Mouse (Mus musculus) forebrain, embryonic 15.5 days (tissue): Measurements from ENCODE around the gene Sp9. TPM values are rescaled to one million over a fixed set of nuclear protein-coding genes. Genes with fewer than 3 reads are reported as not detected.

Experiments
- ATAC-seq: fragments of 200-750 bp; cut with Nextera tagmentation; replicated peaks from 2 replicates; pipeline ENCODE4 v1.8.0; 2017; ENCODE audit warnings: mild to moderate bottlenecking, moderate TSS enrichment, moderate library complexity
- H3K27ac ChIP-seq: fragments of 300-500 bp; sonication (generic); replicated peaks from 2 replicates; pipeline ENCODE4 v1.5.1; 2015; ENCODE audit warnings: mild to moderate bottlenecking, inconsistent platforms
- H3K27me3 ChIP-seq: fragments of 300-500 bp; sonication (generic); 2 replicates; pipeline ENCODE4 v1.6.1; 2015; ENCODE audit warnings: inconsistent platforms
- H3K36me3 ChIP-seq: fragments of 300-500 bp; sonication (generic); 2 replicates; pipeline ENCODE4 v1.6.1; 2015; ENCODE audit warnings: mild to moderate bottlenecking, inconsistent platforms
- H3K4me1 ChIP-seq: fragments of 300-500 bp; sonication (generic); 2 replicates; pipeline ENCODE4 v1.6.1; 2015; ENCODE audit warnings: inconsistent platforms
- H3K4me2 ChIP-seq: fragments of 300-500 bp; sonication (generic); replicated peaks from 2 replicates; pipeline ENCODE4 v1.6.1; 2015; ENCODE audit warnings: mild to moderate bottlenecking, inconsistent platforms
- H3K4me3 ChIP-seq: fragments of 300-500 bp; sonication (generic); 2 replicates; pipeline ENCODE4 v1.5.1; 2015; ENCODE audit warnings: mild to moderate bottlenecking, inconsistent platforms
- H3K9ac ChIP-seq: fragments of 300-500 bp; sonication (generic); replicated peaks from 2 replicates; pipeline ENCODE4 v1.6.1; 2015; ENCODE audit warnings: mild to moderate bottlenecking, inconsistent platforms
- H3K9me3 ChIP-seq: fragments of 300-500 bp; sonication (generic); 2 replicates; pipeline ENCODE4 v1.6.1; 2016; ENCODE audit warnings: inconsistent platforms
- WGBS: fragments of 180-500 bp; shearing (Covaris S2); methylation state at CpG from one replicate; pipeline ENCODE4 v1.1.7; 2015; ENCODE audit warnings: mixed read lengths; 5-methylcytosine and 5-hydroxymethylcytosine counted together
- polyA plus RNA-seq: library from polyadenylated mRNA; unstranded; fragments of >200 nt; fragmentation: Nextera tagmentation; extraction: Ambion mirVana; gene quantifications from 2 replicates; pipeline ENCODE4 v1.2.1, GENCODE M21; 2015

The Sp9 gene
- polyA plus RNA-seq, 1 experiment from 2014 or later: 13.5 TPM

DNA sequence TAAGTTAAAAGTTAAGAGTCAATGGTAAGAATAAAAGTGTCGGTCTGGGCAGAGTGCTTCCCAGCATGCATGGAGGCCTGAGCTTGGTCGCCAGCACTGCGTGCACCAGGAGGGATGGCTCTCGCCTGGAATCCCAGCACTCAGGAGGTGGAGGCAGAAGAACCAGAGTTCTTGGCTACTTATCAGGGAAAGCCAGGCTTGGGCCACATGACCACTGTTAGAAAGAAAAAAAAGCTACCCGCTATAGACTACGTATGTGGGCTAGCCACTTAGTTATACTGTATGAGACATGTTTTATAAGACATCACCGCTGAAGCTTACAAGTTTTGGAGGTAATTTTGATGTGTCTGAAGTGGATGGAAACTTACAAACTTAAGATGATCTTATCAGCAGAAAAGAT is 26.4 kb downstream of the Sp9 start:
- H3K36me3 ChIP-seq: peaks cover 27% of the 10 kb centered on the region
- H3K4me2 ChIP-seq: no peak overlapping the region
- ATAC-seq: no peak
- no peaks in the 10 kb centered on the region for H3K9me3 ChIP-seq
- no peaks in the 10 kb centered on the region for H3K4me1 ChIP-seq
- H3K27me3 ChIP-seq: no peaks in the 10 kb centered on the region
- H3K4me3 ChIP-seq: no peak overlapping the region
- WGBS: 79% methylated on average over 7 of the region's 7 CpGs
- no peak overlapping the region for H3K27ac ChIP-seq
- H3K9ac ChIP-seq: no peak overlapping the region

GRCm38 (mm10) chr2:73298841-73299240 is 27.1 kb downstream of the Sp9 start:
- Histone ChIP-seq H3K4me1 (no peaks in the 10 kb centered on the region), H3K4me3 (no peak overlapping the region), H3K27me3 (no peaks in the 10 kb centered on the region), H3K27ac (no peak overlapping the region), H3K36me3 (peaks cover 29% of the 10 kb centered on the region), H3K4me2 (no peak overlapping the region), H3K9ac (no peak overlapping the region), H3K9me3 (no peaks in the 10 kb centered on the region)
- WGBS: 25% methylated on average over 3 of the region's 3 CpGs
- ATAC-seq: no peak

DNA sequence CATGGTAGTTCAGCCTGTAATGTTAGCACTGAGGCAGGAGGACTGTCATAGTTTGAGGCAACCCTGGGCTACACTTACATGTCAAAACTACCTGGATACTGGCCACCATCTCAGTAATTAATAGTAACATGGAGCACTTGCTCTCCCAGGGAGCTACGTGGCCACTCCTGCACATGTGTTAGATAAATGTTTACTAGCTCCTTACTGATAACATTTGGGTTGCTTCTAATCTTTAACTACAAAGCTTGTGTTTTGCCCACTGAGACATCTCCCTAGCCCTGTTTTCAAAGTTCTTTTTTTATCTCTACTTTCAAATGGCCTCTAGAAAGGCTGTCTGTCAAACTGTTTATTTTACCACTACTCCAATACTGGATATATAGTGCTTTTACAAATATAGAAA is 30.3 kb downstream of the Sp9 start:
- WGBS: 100% methylated on average over 1 of the region's 1 CpGs
- no peak overlapping the region for H3K4me3 ChIP-seq
- peaks cover 49% of the 10 kb centered on the region for H3K36me3 ChIP-seq
- no peaks in the 10 kb centered on the region for H3K27me3 ChIP-seq
- no peak for ATAC-seq
- H3K9me3 ChIP-seq: no peaks in the 10 kb centered on the region
- no peaks in the 10 kb centered on the region for H3K4me1 ChIP-seq
- no peak overlapping the region for H3K9ac ChIP-seq
- H3K27ac ChIP-seq: no peak overlapping the region
- H3K4me2 ChIP-seq: no peak overlapping the region

DNA sequence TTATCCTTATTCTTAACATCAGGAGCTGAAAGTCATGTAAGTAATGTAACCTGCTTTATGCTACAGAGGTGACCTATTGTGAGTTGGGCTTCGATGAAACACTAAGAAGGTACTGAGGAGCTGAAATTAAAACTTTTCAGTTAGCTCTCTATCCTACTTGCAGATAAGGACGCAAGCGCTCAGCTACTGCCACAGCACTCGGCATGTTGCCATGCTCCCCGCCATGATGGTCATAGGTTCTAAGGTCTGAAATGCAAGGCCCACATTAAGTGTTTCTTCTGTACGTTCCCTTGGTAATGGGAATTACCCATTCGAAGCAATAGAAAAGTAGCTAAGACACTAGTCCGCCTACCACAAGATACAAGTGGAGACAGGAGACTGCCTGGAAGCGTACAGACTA is 31.0 kb downstream of the Sp9 start:
- no peak for ATAC-seq
- Histone ChIP-seq H3K27ac (no peak overlapping the region), H3K4me1 (no peaks in the 10 kb centered on the region), H3K9ac (no peak overlapping the region), H3K27me3 (no peaks in the 10 kb centered on the region), H3K4me2 (no peak overlapping the region), H3K4me3 (no peak overlapping the region), H3K9me3 (no peaks in the 10 kb centered on the region), H3K36me3 (peaks cover 54% of the 10 kb centered on the region)
- 95% methylated on average over 9 of the region's 9 CpGs for WGBS

DNA sequence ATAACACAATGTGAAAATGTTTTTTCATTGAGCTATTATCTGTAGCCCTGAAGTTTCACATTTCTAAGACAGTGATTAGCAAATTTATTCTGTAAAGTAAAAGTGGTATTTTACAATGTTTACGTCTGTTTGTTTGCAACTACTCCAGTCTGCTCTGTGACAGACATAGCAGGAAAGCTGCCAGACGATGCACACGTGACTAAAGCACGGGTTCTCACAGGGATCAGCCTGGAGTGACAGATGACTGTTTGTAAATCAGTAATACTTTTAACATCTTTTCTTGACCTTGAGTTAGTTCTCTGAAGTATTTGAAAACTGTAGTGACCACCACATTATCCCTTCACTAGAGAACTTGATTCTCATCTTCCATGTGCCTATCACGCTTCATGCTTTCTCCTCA is 32.8 kb downstream of the Sp9 start:
- H3K9me3 ChIP-seq: no peaks in the 10 kb centered on the region
- H3K9ac ChIP-seq: no peak overlapping the region
- H3K4me3 ChIP-seq: no peak overlapping the region
- H3K27me3 ChIP-seq: no peaks in the 10 kb centered on the region
- no peak for ATAC-seq
- no peaks in the 10 kb centered on the region for H3K4me1 ChIP-seq
- H3K4me2 ChIP-seq: no peak overlapping the region
- WGBS: 87% methylated on average over 5 of the region's 5 CpGs
- peaks cover 68% of the 10 kb centered on the region for H3K36me3 ChIP-seq
- no peak overlapping the region for H3K27ac ChIP-seq

GRCm38 (mm10) chr2:73306006-73306405 is 34.3 kb downstream of the Sp9 start:
- Histone ChIP-seq H3K9ac (no peak overlapping the region), H3K27me3 (no peaks in the 10 kb centered on the region), H3K4me3 (no peak overlapping the region), H3K4me2 (no peak overlapping the region), H3K4me1 (peaks cover 5% of the 10 kb centered on the region; the same call in 1 of the 2 replicates), H3K36me3 (peaks cover 69% of the 10 kb centered on the region), H3K9me3 (no peaks in the 10 kb centered on the region), H3K27ac (no peak overlapping the region)
- no peak for ATAC-seq
- WGBS: 89% methylated on average over 7 of the region's 7 CpGs

DNA sequence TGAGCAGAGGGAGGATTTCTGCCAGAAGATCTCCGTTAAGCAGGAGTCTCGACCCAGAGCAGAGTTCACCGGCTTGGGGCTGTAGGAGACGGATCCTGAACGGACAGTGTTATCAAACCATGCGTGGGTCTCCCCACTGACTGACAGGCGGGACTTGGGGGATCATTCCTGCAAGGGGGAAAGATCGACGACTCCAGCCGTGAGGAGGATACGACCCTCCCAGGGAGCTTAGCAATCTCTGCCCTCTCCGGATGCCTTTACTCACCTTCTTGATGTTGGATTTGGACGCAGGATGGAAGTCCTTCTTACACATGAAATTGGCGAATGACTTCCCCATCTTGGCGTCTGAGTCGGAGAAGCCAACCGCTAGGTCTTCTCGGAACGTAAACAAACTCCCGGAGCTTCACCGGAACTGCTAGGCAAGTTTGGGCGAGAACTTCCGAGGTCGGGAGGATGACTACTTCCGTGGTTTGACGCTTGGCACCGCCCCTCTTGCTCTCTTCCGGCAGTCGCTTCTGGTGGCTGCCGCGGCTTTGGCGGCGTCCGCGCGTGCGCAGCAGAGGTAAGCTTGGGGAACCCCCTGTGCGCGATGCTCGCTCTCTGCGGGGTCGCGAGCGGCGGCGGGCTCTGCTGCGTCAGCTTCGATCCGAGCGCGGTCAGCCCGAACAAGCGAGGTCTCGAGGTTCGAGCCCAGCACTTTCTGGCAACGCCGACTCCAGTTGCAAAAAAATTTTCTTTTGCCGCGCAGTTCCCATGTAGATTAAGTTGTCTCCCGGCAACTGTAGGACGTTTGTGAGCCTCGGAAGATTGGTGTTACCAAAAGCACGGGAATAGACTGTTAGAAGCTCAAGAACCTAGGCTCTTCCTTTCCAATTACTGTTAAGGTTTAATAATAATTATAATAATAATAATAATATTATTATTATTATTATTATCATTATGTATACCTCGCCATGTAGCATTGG is 40.7 kb downstream of the Sp9 start, which contains the start of the genes Scrn3 and Cir1:
Gene Scrn3 (plus strand): TSS at position 450 of the 965 bp plus-strand sequence.
Gene Cir1 (minus strand): TSS at position 550 of the 965 bp plus-strand sequence.
- under 1% methylated on average over 64 of the region's 64 CpGs for WGBS
- H3K9me3 ChIP-seq: no peaks in the 10 kb centered on the region
- peak; percentile 97 for ATAC-seq
- peak within 1 kb of the TSS; percentile 68 for H3K9ac ChIP-seq
- H3K27me3 ChIP-seq: no peaks in the 10 kb centered on the region
- H3K36me3 ChIP-seq: peaks cover 22% of the 10 kb centered on the region
- H3K4me2 ChIP-seq: peak within 1 kb of the TSS; percentile 93
- H3K4me1 ChIP-seq: peaks cover 18% of the 10 kb centered on the region
- peak within 1 kb of the TSS; percentile 81 for H3K27ac ChIP-seq
- H3K4me3 ChIP-seq: peak within 1 kb of the TSS; percentile 56

- WGBS: 40% methylated on average over 14 of the region's 14 CpGs
- Histone ChIP-seq H3K36me3 (peaks cover 18% of the 10 kb centered on the region), H3K4me2 (peak overlapping the region; percentile 37), H3K9me3 (no peaks in the 10 kb centered on the region), H3K4me3 (peak overlapping the region; percentile 56), H3K4me1 (peaks cover 18% of the 10 kb centered on the region), H3K27ac (peak overlapping the region; percentile 81), H3K9ac (peak overlapping the region; percentile 68; the same call in 1 of the 2 replicates), H3K27me3 (no peaks in the 10 kb centered on the region)
- ATAC-seq: peak; percentile 59
These were observed 41.4 kb downstream of the Sp9 start for GRCm38 (mm10) chr2:73313117-73313501.

DNA sequence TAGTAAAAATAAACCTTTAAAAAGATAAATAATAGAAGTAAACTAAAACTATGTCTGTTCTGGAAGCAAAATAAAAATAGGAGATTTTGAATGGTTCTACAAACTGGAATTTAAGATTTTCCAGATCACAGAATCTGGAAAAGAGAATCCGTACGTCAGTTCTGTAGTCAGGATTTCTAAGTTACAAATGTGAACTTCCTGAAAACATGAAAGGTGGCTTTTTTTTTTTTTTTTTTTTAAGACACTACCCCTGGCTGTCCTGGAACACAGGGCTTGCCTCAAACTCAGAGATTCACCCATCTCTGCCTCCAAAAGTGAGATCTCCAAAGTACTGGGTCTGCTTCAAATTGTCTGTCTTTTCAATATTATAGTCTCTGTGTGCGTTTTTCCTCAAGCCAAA is 42.6 kb downstream of the Sp9 start:
- Histone ChIP-seq H3K4me3 (no peak overlapping the region), H3K36me3 (peaks cover 8% of the 10 kb centered on the region), H3K4me1 (peaks cover 18% of the 10 kb centered on the region), H3K27me3 (no peaks in the 10 kb centered on the region), H3K9ac (no peak overlapping the region), H3K4me2 (no peak overlapping the region), H3K27ac (no peak overlapping the region), H3K9me3 (no peaks in the 10 kb centered on the region)
- 96% methylated on average over 3 of the region's 3 CpGs for WGBS
- ATAC-seq: no peak

DNA sequence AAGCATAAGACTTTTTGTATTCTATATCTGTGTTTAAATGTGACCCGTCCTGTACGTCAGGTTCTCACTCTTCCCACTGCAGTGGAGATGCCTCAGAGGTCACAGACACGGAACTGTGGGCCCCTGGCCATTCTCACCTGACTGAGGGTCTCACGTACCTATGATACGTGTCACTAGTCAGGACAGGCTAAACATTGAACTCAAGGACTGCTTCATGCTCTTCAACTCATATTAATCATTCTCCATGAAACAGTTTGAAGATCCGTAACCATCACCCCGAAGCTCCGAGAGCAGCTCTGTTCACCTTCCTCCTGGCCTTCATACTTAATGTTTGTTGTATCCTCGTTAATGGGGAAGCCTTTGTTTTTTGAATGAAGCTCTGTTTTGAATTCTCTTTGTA is 45.7 kb downstream of the Sp9 start:
- Histone ChIP-seq H3K27ac (no peak overlapping the region), H3K36me3 (no peaks in the 10 kb centered on the region), H3K4me1 (peaks cover 4% of the 10 kb centered on the region; the same call in 1 of the 2 replicates), H3K4me3 (no peak overlapping the region), H3K4me2 (no peak overlapping the region), H3K9ac (no peak overlapping the region), H3K27me3 (no peaks in the 10 kb centered on the region), H3K9me3 (no peaks in the 10 kb centered on the region)
- WGBS: 90% methylated on average over 9 of the region's 9 CpGs
- no peak for ATAC-seq

DNA sequence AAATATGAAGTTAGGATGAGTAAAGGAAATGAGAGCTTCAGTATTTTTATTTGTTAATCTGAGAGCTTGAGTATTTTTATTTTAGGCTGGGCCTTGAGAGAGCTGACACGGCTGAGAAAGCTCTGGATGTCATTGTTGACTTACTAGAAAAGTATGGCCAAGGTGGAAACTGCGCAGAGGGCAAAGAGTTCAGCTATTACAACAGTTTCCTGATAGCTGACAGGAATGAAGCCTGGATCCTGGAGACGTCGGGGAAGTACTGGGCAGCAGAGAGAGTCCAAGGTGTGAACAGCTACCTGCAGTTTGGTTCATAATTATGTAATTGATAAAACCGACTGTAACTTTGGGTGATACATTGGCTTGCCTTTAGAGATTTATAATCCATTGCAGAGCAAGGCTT is 47.5 kb downstream of the Sp9 start:
- H3K27ac ChIP-seq: no peak overlapping the region
- H3K9ac ChIP-seq: no peak overlapping the region
- H3K9me3 ChIP-seq: no peaks in the 10 kb centered on the region
- no peak overlapping the region for H3K4me3 ChIP-seq
- H3K27me3 ChIP-seq: no peaks in the 10 kb centered on the region
- no peak for ATAC-seq
- WGBS: 90% methylated on average over 5 of the region's 5 CpGs
- no peak overlapping the region for H3K4me2 ChIP-seq
- H3K4me1 ChIP-seq: no peaks in the 10 kb centered on the region
- H3K36me3 ChIP-seq: no peaks in the 10 kb centered on the region

DNA sequence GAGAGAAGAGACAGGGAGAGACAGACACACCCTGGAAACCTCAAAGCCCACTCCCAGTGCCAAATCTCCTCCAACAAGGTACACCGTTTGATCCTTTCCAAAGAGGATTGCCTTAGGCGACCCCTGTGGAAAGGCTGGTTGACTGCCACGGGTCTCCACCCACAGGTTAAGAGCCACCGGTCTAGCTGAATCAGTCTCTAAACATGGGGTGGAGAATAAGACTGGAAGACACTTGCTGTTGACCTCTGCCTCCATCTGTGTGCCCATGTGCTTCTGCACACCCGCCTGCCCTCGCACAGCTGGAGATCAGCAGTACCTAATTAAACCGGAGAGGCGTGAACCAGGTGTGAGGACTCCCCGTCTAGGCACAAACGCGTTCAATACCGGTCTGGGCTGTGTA is 51.3 kb downstream of the Sp9 start:
- Histone ChIP-seq H3K27me3 (no peaks in the 10 kb centered on the region), H3K9me3 (no peaks in the 10 kb centered on the region), H3K9ac (no peak overlapping the region), H3K4me2 (no peak overlapping the region), H3K36me3 (no peaks in the 10 kb centered on the region), H3K4me1 (no peaks in the 10 kb centered on the region), H3K27ac (no peak overlapping the region), H3K4me3 (no peak overlapping the region)
- ATAC-seq: no peak
- whole genome bisulfite sequencing: 74% methylated on average over 12 of the region's 12 CpGs
